ENCODE assay signal across 9 mouse cellular contexts in genomic region chr11:54882671-54883070, GRCm38 (mm10). TPM values are rescaled to one million over a fixed set of nuclear protein-coding genes. Genes with fewer than 3 reads are reported as not detected.
DNase-seq lines count a peak whose midpoint lies in the region; ATAC-seq and TF ChIP-seq lines count a peak whose summit lies in the region.
"Had no signal": no experiment of that assay in that cellular context is flagged by ENCODE, and none has a peak within 500 bp of the region (broad histone marks: within the 10 kb centered on the region; RNA-seq: fewer than 3 reads in every experiment).

No protein-coding gene starts in this region.

- H3K36me3 ChIP-seq in testis, adult 2 months (ENCODE audit: control insufficient read depth, insufficient read depth, low read length): no peaks in the 10 kb centered on the region
- H3K36me3 ChIP-seq in kidney, postnatal 0 days (ENCODE audit: insufficient read depth, low read length): no peaks in the 10 kb centered on the region
- H3K36me3 ChIP-seq: liver, embryonic 15.5 days had no signal

- TF ChIP-seq POLR2A in testis, adult 2 months (IDR thresholded peaks at IDR 0.05; ENCODE audit: control insufficient read depth, low read depth, low read length): no peak
- no peak for TF ChIP-seq POLR2A in embryonic fibroblast, embryonic 13.5 days (IDR thresholded peaks at IDR 0.05; ENCODE audit: low read depth, low read length)

- 23% methylated on average over 8 of the region's 8 CpGs for WGBS in kidney, postnatal 0 days

- H3K4me1 ChIP-seq in testis, adult 2 months (ENCODE audit: control insufficient read depth, insufficient read depth, low read length): peaks cover 3% of the 10 kb centered on the region
- H3K4me1 ChIP-seq in embryonic fibroblast, embryonic 13.5 days (ENCODE audit: control insufficient read depth, insufficient read depth, low read length): 0 out of 2 replicates have a peak, but pooled peaks cover 6% of the 10 kb centered on the region
- H3K4me1 ChIP-seq in kidney, postnatal 0 days (replicated peaks; ENCODE audit: insufficient read depth, low read length): peaks cover 27% of the 10 kb centered on the region

- no peak overlapping the region for H3K27ac ChIP-seq in testis, adult 2 months (ENCODE audit: control insufficient read depth, insufficient read depth, low read depth, low read length)
- peak overlapping the region; percentile 32; the same call in 1 of the 2 replicates for H3K27ac ChIP-seq in embryonic fibroblast, embryonic 13.5 days (ENCODE audit: insufficient read depth, low read length)
- 0 out of 2 replicates have a peak overlapping the region, but pooled peaks have one; percentile 0 for H3K27ac ChIP-seq in kidney, postnatal 0 days
- H3K27ac ChIP-seq: liver, embryonic 15.5 days had no signal

- no peaks in the 10 kb centered on the region for H3K27me3 ChIP-seq in testis, adult 2 months (ENCODE audit: control insufficient read depth, insufficient read depth, low read length)
- no peaks in the 10 kb centered on the region for H3K27me3 ChIP-seq in kidney, postnatal 0 days (ENCODE audit: insufficient read depth, low read length)
- H3K27me3 ChIP-seq: liver, embryonic 15.5 days had no signal

- DNase-seq in testis, postnatal 14 days (ENCODE audit: low spot score): no peak
- peak; percentile 74 for DNase-seq in kidney, postnatal 0 days (ENCODE audit: low spot score)
- DNase-seq in testis, postnatal 10 days (ENCODE audit: low spot score): peak; percentile 57
- no peak for DNase-seq in layer of hippocampus, postnatal 10 days (ENCODE audit: low spot score in 2 of 2)
- DNase-seq in neural tube, embryonic 10.5 days (ENCODE audit: extremely low spot score, low spot score): no peak
- no peak for DNase-seq in thymus, postnatal 10 days (ENCODE audit: low spot score in 2 of 2)

- H3K9ac ChIP-seq in kidney, postnatal 0 days (ENCODE audit: low read depth, low read length): no peak overlapping the region
- H3K9ac ChIP-seq: liver, embryonic 15.5 days had no signal

- H3K9me3 ChIP-seq in kidney, postnatal 0 days (replicated peaks; ENCODE audit: low read length): no peaks in the 10 kb centered on the region
- H3K9me3 ChIP-seq: liver, embryonic 15.5 days had no signal

- peak; percentile 60 for ATAC-seq in kidney, postnatal 0 days (replicated peaks; ENCODE audit: low FRiP score, low read depth)

- no peak overlapping the region for H3K4me3 ChIP-seq in testis, adult 2 months (ENCODE audit: control insufficient read depth, low read depth, low read length)
- no peak overlapping the region for H3K4me3 ChIP-seq in embryonic fibroblast, embryonic 13.5 days (ENCODE audit: insufficient read depth, low read length)
- H3K4me3 ChIP-seq in kidney, postnatal 0 days (replicated peaks; ENCODE audit: low read depth, low read length): no peak overlapping the region
- H3K4me3 ChIP-seq: liver, embryonic 15.5 days had no signal

- TF ChIP-seq CTCF in testis, adult 2 months (IDR thresholded peaks at IDR 0.05; ENCODE audit: control insufficient read depth, insufficient read depth, insufficient replicate concordance, low read depth, low read length): peak; percentile 12; the same call in 1 of the 2 replicates
- no peak for TF ChIP-seq CTCF in embryonic fibroblast, embryonic 13.5 days (IDR thresholded peaks at IDR 0.05; ENCODE audit: borderline replicate concordance, insufficient read depth, low read length)
- TF ChIP-seq CTCF in kidney, postnatal 0 days (IDR thresholded peaks at IDR 0.05; ENCODE audit: low read depth): peak; percentile 52

- no peak overlapping the region for H3K4me2 ChIP-seq in kidney, postnatal 0 days (ENCODE audit: low read length)
- H3K4me2 ChIP-seq: liver, embryonic 15.5 days had no signal

RNA-seq across cellular contexts. Expression of gene Hint1, which starts 16.5 kb away (rescaled TPM):
- polyA plus RNA-seq in testis, adult 2 months (2012; rRNA removed): 372 and 405 TPM in 2 replicates
- polyA plus RNA-seq in embryonic fibroblast, embryonic 13.5 days (2011; ENCODE audit: insufficient read length, low read depth, missing spikeins): 330 and 372 TPM in 2 replicates
- 1,015 and 1,085 TPM in 2 replicates for polyA plus RNA-seq in kidney, postnatal 0 days (2015; fragmentation: Nextera tagmentation; extraction: Ambion mirVana)
- 100 to 1,000 TPM; 341 to 384 TPM for total RNA-seq in layer of hippocampus, postnatal 10 days (2021)

RNA-seq across cellular contexts. Expression of gene Gpx3, which starts 19.6 kb away (rescaled TPM):
- polyA plus RNA-seq in testis, adult 2 months (2012; rRNA removed): 13.0 and 145 TPM in 2 replicates
- 58.7 and 65.8 TPM in 2 replicates for polyA plus RNA-seq in embryonic fibroblast, embryonic 13.5 days (2011; ENCODE audit: insufficient read length, low read depth, missing spikeins)
- polyA plus RNA-seq in kidney, postnatal 0 days (2015; fragmentation: Nextera tagmentation; extraction: Ambion mirVana): 1,362 and 1,474 TPM in 2 replicates
- total RNA-seq in layer of hippocampus, postnatal 10 days (2021): 1 to 10 TPM; 7.0 to 7.1 TPM

RNA-seq across cellular contexts. Expression of gene Lyrm7, which starts 22.0 kb away (rescaled TPM):
- 25.3 and 25.5 TPM in 2 replicates for polyA plus RNA-seq in testis, adult 2 months (2012; rRNA removed)
- polyA plus RNA-seq in embryonic fibroblast, embryonic 13.5 days (2011; ENCODE audit: insufficient read length, low read depth, missing spikeins): 8.7 and 15.9 TPM in 2 replicates
- polyA plus RNA-seq in kidney, postnatal 0 days (2015; fragmentation: Nextera tagmentation; extraction: Ambion mirVana): 7.3 and 7.7 TPM in 2 replicates
- total RNA-seq in layer of hippocampus, postnatal 10 days (2021): 10 to 100 TPM; 21.2 to 24.5 TPM

Comparison
In these comparisons a context has a peak if more than half of its experiments do, and no peak if none do; other contexts are left out.
1. DNase-seq: peak in kidney, postnatal 0 days (single experiment) and testis, postnatal 10 days (single experiment); none in testis, postnatal 14 days (single experiment), layer of hippocampus, postnatal 10 days (0 of 2), neural tube, embryonic 10.5 days (single experiment) and thymus, postnatal 10 days (0 of 2).